Mouse (Mus musculus) intestine, embryonic 16.5 days (tissue): ENCODE data around the gene Btbd3. TPM values are rescaled to one million over a fixed set of nuclear protein-coding genes. Genes with fewer than 3 reads are reported as not detected.

Source experiments
- ATAC-seq: fragments of 200-750 bp; cut with Nextera tagmentation; 2 replicates; pipeline ENCODE4 v1.8.0; 2017; ENCODE audit warnings: moderate TSS enrichment, moderate library complexity
- H3K27ac ChIP-seq: fragments of 300-500 bp; sonication (generic); 2 replicates; pipeline ENCODE4 v1.5.1; 2014; ENCODE audit warnings: mild to moderate bottlenecking, low read length
- H3K27me3 ChIP-seq: fragments of 300-500 bp; sonication (generic); replicated peaks from 2 replicates; pipeline ENCODE4 v1.6.1; 2014; ENCODE audit warnings: low read length, control low read depth, mixed read lengths; ENCODE audit not compliant: control insufficient read depth, insufficient read depth
- H3K36me3 ChIP-seq: fragments of 300-500 bp; sonication (generic); 2 replicates; pipeline ENCODE4 v1.6.1; 2014; ENCODE audit warnings: low read length, control low read depth; ENCODE audit not compliant: control insufficient read depth, insufficient read depth
- H3K4me1 ChIP-seq: fragments of 300-500 bp; sonication (generic); 2 replicates; pipeline ENCODE4 v1.6.1; 2014; ENCODE audit warnings: low read length, control low read depth, mixed read lengths; ENCODE audit not compliant: control insufficient read depth, insufficient read depth
- H3K4me2 ChIP-seq: fragments of 300-500 bp; sonication (generic); 2 replicates; pipeline ENCODE4 v1.6.1; 2014; ENCODE audit warnings: low read depth, low read length, control low read depth
- H3K4me3 ChIP-seq: fragments of 300-500 bp; sonication (generic); 2 replicates; pipeline ENCODE4 v1.5.1; 2014; ENCODE audit warnings: mild to moderate bottlenecking, low read length
- H3K9ac ChIP-seq: fragments of 300-500 bp; sonication (generic); 2 replicates; pipeline ENCODE4 v1.6.1; 2014; ENCODE audit warnings: low read depth, low read length
- H3K9me3 ChIP-seq: fragments of 300-500 bp; sonication (generic); 2 replicates; pipeline ENCODE4 v1.6.1; 2016; ENCODE audit warnings: low read length, control low read depth; ENCODE audit not compliant: control insufficient read depth
- WGBS: fragments of 180-500 bp; shearing (Covaris S2); extraction: QIAGEN DNeasy Blood & Tissue Kit; methylation state at CpG from one replicate; pipeline ENCODE4 v1.1.7; 2014; 5-methylcytosine and 5-hydroxymethylcytosine counted together
- polyA plus RNA-seq: library from polyadenylated mRNA; unstranded; fragments of >200 nt; fragmentation: Nextera tagmentation; extraction: Ambion mirVana; gene quantifications from 2 replicates; pipeline ENCODE4 v1.2.1, GENCODE M21; 2015

The Btbd3 gene
- polyA plus RNA-seq, 1 experiment from 2014 or later, result 17.9 TPM

- Histone ChIP-seq H3K9ac (peak overlapping the region; percentile 66), H3K36me3 (no peaks in the 10 kb centered on the region), H3K27me3 (no peaks in the 10 kb centered on the region), H3K27ac (peak overlapping the region; percentile 84), H3K4me3 (peak overlapping the region; percentile 51), H3K4me1 (peaks cover 48% of the 10 kb centered on the region), H3K4me2 (peak overlapping the region; percentile 69), H3K9me3 (no peaks in the 10 kb centered on the region)
- peak; percentile 91 for ATAC-seq
- WGBS, result 6% methylated on average over 17 of the region's 17 CpGs
These were observed 21.7 kb downstream of the Btbd3 start for GRCm38 (mm10) chr2:138277842-138278691.

DNA sequence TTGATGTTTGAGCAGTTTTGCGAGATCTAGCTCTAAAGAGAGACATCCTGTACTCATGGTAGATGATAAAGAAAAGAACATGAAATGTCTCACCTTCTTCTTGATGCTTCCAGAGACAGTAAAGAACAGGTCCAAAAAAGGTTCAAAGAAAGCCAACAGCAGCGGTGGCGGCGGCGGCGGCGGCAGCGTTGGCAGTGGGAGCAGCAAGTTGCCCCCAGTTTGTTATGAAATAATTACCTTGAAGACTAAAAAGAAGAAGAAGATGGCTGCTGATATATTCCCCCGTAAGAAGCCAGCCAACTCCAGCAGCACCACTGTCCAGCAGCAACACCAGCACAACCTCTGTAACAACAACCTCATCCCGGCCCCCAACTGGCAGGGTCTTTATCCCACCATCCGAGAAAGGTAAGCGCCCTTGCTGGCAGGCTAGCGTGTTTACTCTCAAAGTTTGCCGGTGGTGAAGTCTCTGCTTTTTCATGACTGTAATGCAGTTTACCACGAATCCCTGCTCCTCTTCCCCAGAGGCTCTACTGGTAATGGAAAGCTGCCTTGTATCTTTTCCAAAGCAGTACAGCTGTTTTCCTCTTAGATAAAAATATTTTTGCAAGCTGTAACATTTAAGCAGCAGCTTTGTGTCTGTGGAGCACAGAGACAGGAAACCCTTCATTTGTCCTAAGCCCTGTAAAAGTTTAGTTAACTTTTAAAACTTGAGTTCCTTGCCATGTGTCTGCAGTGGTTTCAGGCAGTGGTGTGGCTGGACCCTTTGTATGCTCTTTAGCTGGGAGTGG is 22.7 kb downstream of the Btbd3 start:
- Histone ChIP-seq H3K4me3 (peak overlapping the region; percentile 51), H3K27me3 (no peaks in the 10 kb centered on the region), H3K27ac (peak overlapping the region; percentile 84), H3K9ac (peak overlapping the region; percentile 66), H3K4me1 (peaks cover 38% of the 10 kb centered on the region), H3K4me2 (peak overlapping the region; percentile 69), H3K36me3 (peaks cover 6% of the 10 kb centered on the region), H3K9me3 (no peaks in the 10 kb centered on the region)
- ATAC-seq, result peak; percentile 22; the same call in 1 of the 2 replicates
- 57% methylated on average over 15 of the region's 15 CpGs for WGBS

DNA sequence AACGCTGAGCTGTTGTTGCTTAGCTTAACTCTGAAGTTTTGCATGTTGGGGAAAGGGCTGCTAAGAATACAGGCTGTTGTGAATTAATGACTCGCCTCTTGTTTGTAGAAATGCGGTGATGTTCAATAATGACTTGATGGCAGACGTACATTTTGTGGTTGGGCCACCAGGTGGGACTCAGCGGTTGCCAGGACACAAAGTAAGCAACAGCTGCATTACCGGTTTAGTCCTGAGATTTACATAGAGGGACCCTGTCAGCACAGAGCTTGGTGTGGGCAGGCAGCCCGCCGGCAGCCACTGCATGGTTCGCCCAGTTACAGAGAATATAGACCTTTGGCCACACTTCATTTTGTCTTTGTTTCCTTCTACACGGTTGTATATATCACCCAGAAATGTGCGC is 23.3 kb downstream of the Btbd3 start:
- 28% methylated on average over 11 of the region's 11 CpGs for WGBS
- H3K4me1 ChIP-seq, result peaks cover 32% of the 10 kb centered on the region
- peak overlapping the region; percentile 66 for H3K9ac ChIP-seq
- peak overlapping the region; percentile 51 for H3K4me3 ChIP-seq
- ATAC-seq, result peak; percentile 31; the same call in 1 of the 2 replicates
- peak overlapping the region; percentile 69 for H3K4me2 ChIP-seq
- peak overlapping the region; percentile 84 for H3K27ac ChIP-seq
- no peaks in the 10 kb centered on the region for H3K9me3 ChIP-seq
- no peaks in the 10 kb centered on the region for H3K27me3 ChIP-seq
- H3K36me3 ChIP-seq, result peaks cover 8% of the 10 kb centered on the region

GRCm38 (mm10) chr2:138280225-138280711 is 23.9 kb downstream of the Btbd3 start:
- peak overlapping the region; percentile 51 for H3K4me3 ChIP-seq
- WGBS, result 49% methylated on average over 17 of the region's 17 CpGs
- H3K36me3 ChIP-seq, result peaks cover 9% of the 10 kb centered on the region
- H3K27ac ChIP-seq, result peak overlapping the region; percentile 84
- H3K4me2 ChIP-seq, result peak overlapping the region; percentile 69
- no peaks in the 10 kb centered on the region for H3K9me3 ChIP-seq
- no peaks in the 10 kb centered on the region for H3K27me3 ChIP-seq
- H3K4me1 ChIP-seq, result peaks cover 31% of the 10 kb centered on the region
- ATAC-seq, result no peak
- peak overlapping the region; percentile 66 for H3K9ac ChIP-seq

DNA sequence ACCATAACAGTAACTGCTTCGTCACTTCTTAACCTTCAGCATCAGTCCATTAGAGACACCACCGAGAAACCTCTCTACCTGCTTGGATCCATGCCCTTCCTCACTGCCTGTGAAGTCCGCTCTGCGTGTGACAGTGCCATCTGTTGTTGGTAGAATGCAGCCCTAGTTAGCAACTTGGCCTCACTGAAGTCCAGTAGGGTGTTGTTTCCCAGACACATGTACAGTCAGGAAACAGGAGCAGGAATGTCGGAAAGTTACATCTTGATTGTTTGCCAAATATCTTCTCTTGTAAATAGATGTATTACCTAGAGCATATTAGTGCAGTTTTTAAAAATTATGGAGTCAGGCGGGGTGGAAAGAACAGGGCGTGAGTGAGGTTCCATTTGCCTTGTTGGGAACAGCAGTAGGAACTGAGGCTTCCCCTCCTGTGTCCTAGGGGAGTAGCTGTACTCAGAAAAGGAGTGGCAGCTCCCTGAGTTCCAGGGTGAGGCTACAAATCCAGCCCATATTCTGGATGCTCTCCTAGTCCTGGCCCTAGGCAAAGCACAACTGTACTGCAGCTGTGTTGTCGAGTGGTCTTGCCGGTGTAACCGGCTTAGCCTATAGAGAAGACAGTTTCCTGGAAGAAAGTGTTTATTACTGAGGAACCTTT is 25.3 kb downstream of the Btbd3 start:
- Histone ChIP-seq H3K4me1 (peaks cover 21% of the 10 kb centered on the region), H3K9ac (no peak overlapping the region), H3K9me3 (no peaks in the 10 kb centered on the region), H3K4me2 (peak overlapping the region; percentile 4; the same call in 1 of the 2 replicates), H3K4me3 (no peak overlapping the region), H3K27me3 (no peaks in the 10 kb centered on the region), H3K27ac (no peak overlapping the region), H3K36me3 (peaks cover 15% of the 10 kb centered on the region)
- whole genome bisulfite sequencing, result 78% methylated on average over 10 of the region's 10 CpGs
- ATAC-seq, result no peak

- Histone ChIP-seq H3K9ac (no peak overlapping the region), H3K36me3 (peaks cover 15% of the 10 kb centered on the region), H3K9me3 (no peaks in the 10 kb centered on the region), H3K27me3 (no peaks in the 10 kb centered on the region), H3K4me2 (no peak overlapping the region), H3K27ac (no peak overlapping the region), H3K4me3 (no peak overlapping the region), H3K4me1 (peaks cover 8% of the 10 kb centered on the region)
- ATAC-seq, result no peak
- WGBS, result 85% methylated on average over 12 of the region's 12 CpGs
These were observed 27.0 kb downstream of the Btbd3 start for GRCm38 (mm10) chr2:138283372-138283771.

DNA sequence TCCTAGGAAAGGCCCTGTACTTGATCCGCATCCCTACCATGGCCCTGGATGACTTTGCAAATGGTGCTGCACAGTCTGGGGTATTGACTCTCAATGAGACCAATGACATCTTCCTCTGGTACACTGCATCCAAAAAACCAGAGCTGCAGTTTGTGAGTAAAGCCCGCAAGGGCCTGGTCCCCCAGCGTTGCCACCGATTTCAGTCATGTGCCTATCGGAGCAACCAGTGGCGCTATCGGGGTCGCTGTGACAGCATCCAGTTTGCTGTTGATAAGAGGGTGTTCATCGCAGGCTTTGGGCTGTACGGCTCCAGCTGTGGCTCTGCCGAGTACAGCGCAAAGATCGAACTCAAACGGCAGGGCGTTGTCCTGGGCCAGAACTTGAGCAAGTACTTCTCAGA is 27.5 kb downstream of the Btbd3 start:
- Histone ChIP-seq H3K27me3 (no peaks in the 10 kb centered on the region), H3K36me3 (peaks cover 15% of the 10 kb centered on the region), H3K4me1 (peaks cover 5% of the 10 kb centered on the region; the same call in 1 of the 2 replicates), H3K9me3 (no peaks in the 10 kb centered on the region), H3K27ac (no peak overlapping the region), H3K4me2 (no peak overlapping the region), H3K9ac (no peak overlapping the region), H3K4me3 (no peak overlapping the region)
- ATAC-seq, result no peak
- WGBS, result 97% methylated on average over 15 of the region's 15 CpGs

DNA sequence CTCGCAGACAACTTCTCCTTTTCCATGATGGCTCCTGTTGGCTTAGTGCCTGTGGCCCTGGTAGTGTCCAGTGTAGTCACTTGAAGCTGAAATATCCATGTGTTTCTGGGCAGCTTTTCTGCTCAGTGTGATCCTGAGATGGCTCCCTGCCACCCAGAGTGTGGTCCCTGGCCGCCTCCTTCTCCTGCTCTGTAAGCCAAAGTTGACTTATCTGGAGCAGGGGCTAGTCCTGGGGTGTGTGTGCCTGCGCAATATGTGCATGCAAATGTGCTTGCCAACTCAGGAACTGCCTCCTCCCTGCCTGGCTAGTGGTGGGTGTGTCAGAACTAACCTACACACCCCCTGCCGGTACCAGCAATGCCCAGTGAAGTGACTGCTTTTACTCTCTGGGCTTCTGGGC is 29.4 kb downstream of the Btbd3 start:
- Histone ChIP-seq H3K4me3 (no peak overlapping the region), H3K9me3 (no peaks in the 10 kb centered on the region), H3K9ac (no peak overlapping the region), H3K4me1 (peaks cover 3% of the 10 kb centered on the region; the same call in 1 of the 2 replicates), H3K27ac (no peak overlapping the region), H3K36me3 (peaks cover 15% of the 10 kb centered on the region), H3K4me2 (no peak overlapping the region), H3K27me3 (no peaks in the 10 kb centered on the region)
- ATAC-seq, result no peak
- WGBS, result 95% methylated on average over 4 of the region's 4 CpGs

DNA sequence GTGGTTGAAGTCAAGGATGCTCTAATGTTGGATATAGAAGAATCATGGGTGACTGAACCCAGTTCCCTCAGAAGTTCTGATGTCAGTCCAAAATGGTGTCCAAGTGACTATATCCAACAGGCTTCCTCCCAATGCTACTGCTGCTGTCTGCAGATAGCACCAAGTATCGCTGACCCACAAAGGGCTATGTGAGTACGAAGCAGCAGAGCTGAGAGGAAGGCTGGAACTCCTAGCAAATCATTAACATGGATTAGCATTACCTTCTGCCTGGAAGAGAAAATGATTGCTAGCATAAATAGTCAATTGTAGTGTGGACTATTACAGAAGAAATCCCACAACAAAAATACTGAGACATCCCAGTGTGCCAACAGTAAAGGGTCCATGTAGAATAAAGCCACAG is 33.8 kb downstream of the Btbd3 start:
- Histone ChIP-seq H3K9ac (no peak overlapping the region), H3K27ac (no peak overlapping the region), H3K4me1 (no peaks in the 10 kb centered on the region), H3K36me3 (peaks cover 7% of the 10 kb centered on the region), H3K4me2 (no peak overlapping the region), H3K9me3 (no peaks in the 10 kb centered on the region), H3K4me3 (no peak overlapping the region), H3K27me3 (no peaks in the 10 kb centered on the region)
- WGBS, result 72% methylated on average over 2 of the region's 2 CpGs
- peak; percentile 62; the same call in 1 of the 2 replicates for ATAC-seq
